Mouse (Mus musculus) retina, embryonic 14.5 days (tissue): ENCODE measurements around the gene Vmn2r34.
"Not testable (repeated sequence)": the region's sequence is repeated elsewhere in the genome, so short reads cannot be mapped to it uniquely, and the experiment has no call there.

Experiments used
- DNase-seq: peaks from one replicate; pipeline ENCODE4 v3.0.0-alpha.2; 2015; ENCODE audit warnings: low spot score

Gene Vmn2r34

GRCm38 (mm10) chr7:7689413-7689812, at the start of gene Vmn2r34:
Vmn2r34 (minus strand) TSS chr7:7689513.
- not testable (repeated sequence) for DNase-seq

- not testable (repeated sequence) for DNase-seq
Measured at GRCm38 (mm10) chr7:7674032-7674431, 15.3 kb downstream of the Vmn2r34 start.
